Mouse (Mus musculus): ENCODE results near the gene Gm7995.
"Not testable (repeated sequence)": the region's sequence is repeated elsewhere in the genome, so short reads cannot be mapped to it uniquely, and the experiment has no call there.

Gene Gm7995

DNA sequence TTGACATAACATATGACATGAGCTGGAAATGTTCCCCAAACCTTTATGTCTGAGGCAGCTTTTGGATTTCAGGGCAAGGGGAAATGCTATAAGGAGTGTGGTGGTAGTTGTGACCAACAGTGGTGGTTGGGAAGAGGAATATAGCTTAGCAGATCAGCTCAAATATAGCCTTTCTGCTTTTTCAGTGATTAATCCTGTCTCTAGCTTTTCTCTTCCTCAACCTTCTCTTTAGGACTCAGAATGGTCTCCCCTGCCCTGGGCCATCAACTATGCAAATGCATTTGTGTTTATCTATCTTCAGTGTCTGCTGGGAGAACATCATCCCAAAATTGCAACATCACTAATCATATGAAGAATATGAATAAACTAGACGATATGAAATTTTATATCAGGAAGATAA is at the start of gene Gm7995:
Gene Gm7995, plus strand, starts transcription at position 301 of the 400 bp plus-strand sequence.
- not testable (repeated sequence) for TF ChIP-seq GATA4 (IDR thresholded peaks at IDR 0.05; ENCODE audit: insufficient replicate concordance, low read length)

DNA sequence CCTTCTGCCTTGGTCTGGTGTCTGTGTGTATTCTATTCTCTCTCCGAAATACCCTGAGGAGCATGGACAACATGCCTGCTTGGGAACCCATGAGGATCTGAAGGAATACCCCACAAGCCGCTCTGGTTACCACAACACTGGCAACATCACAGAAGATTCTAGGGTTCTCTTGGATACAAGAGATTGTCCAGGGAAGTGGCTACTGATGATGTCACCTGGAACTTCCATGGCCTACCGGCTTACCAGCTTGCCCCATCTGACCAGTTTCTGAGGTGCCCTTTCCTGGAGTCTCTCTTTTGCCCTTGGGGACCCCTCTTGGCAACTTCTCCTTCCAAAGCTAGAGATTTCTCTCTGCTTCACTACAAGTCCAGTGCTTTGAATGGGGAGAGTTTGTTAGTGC is 12.8 kb upstream of the Gm7995 start, which contains the start of gene Gm9611:
Gene Gm9611, minus strand, starts transcription at position 101 of the 400 bp plus-strand sequence.
- TF ChIP-seq GATA4 (IDR thresholded peaks at IDR 0.05; ENCODE audit: insufficient replicate concordance, low read length) = not testable (repeated sequence)

All from liver, adult (tissue).